Mouse (Mus musculus): Measurements from ENCODE around the gene Nmnat2. TPM values are rescaled to one million over a fixed set of nuclear protein-coding genes. Genes with fewer than 3 reads are reported as not detected.

The Nmnat2 gene
- total RNA-seq, 1 experiment from 2014 or later, result 0.09 TPM

DNA sequence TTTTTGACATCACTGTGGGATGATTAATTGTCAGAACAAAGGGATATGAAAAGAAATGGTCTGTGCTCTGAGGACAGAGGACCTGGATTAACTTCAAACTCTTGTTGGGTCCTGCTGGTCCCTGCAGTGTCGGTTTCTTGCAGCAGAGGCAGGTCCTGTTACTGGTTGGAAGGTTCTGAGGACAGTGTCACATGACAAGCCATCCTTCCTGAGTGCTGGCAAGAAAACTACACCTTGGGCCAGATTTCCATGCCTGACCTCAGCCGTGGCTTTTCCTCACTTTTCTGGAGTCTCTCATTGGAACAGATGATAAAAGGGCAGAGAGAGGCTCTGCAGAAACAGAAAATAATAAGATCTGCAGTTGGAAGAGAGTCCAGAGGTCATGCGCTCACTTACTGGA, 20.4 kb downstream of the Nmnat2 start:
- ATAC-seq (replicated peaks; ENCODE audit: low read depth, poor library complexity, severe bottlenecking), result no peak

DNA sequence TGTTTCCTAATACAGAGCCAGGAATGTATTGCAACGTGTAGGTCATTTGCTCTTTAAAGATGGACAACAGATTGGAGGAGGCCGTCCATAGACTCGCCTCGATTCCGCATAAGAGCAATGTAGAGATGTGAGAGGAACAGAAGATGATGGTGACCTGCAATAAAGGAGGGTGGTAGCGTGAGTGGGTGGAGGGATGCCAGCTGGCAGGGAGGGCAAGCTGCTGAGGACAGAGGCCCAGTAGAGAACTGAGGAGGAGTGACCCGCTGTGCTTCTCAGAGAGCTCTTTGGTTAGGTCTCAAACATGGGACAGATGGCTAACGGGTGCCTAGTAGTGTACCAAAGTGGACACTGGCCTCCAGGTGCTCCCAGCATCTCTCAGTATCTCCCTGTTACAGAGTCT, 23.9 kb downstream of the Nmnat2 start:
- no peak for ATAC-seq (replicated peaks; ENCODE audit: low read depth, poor library complexity, severe bottlenecking)

DNA sequence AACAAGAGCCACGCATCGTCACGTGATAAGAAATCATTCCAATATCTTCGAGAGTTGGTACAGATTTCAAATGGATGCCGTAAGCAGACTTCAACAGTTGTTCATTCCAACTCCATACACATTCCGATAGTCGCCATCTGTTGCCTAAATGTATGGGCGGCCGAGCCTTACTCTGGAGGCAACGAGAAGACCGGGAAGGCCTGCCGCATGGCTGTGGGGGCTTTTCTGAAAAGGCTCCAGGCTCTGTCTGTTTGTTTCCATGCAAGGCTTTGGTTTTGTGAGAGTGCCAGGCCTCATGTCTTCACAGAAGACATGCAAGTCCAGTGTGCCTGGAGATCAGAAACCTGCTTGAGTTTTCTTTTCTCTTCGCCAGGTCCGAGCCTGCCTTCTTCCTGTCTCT, 28.6 kb downstream of the Nmnat2 start:
- ATAC-seq (replicated peaks; ENCODE audit: low read depth, poor library complexity, severe bottlenecking), result no peak

DNA sequence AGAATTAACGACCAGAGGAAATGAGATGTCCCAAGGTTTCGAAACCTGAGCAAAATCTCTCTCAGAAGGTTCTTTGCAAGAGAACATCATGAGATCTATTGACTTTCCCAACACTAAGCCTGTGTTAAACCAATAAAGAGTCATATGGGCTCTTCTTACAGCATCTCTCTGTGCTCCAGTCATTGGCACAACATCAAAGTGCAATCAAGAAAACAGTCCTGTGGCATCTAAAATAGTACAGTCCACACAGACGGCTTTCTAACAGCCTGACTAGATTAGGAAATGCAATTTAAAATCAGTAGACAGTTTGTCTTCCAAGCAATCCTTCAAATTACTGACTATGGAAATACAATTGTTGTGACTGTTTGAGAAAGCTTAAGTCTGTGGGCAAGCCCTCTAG, 32.2 kb downstream of the Nmnat2 start:
- no peak for ATAC-seq (replicated peaks; ENCODE audit: low read depth, poor library complexity, severe bottlenecking)

DNA sequence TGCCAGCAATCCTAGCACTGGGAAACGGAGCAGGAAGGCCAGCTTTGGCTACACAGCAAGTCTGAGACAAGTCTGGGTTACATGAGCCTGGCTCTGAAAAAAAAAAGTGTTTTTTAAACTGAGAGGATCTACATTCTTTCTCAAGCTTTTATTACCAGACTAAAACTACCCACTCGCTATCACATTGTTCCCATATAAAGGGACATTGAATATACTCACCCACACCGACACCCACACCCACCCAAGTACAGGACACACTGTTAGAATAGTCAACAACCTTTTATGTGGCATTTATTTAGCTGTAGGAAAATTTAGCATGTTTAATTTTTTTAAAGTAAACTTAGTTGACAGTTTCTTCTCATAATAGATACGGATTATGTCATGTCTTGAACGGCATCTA, 35.3 kb downstream of the Nmnat2 start:
- no peak for ATAC-seq (replicated peaks; ENCODE audit: low read depth, poor library complexity, severe bottlenecking)

DNA sequence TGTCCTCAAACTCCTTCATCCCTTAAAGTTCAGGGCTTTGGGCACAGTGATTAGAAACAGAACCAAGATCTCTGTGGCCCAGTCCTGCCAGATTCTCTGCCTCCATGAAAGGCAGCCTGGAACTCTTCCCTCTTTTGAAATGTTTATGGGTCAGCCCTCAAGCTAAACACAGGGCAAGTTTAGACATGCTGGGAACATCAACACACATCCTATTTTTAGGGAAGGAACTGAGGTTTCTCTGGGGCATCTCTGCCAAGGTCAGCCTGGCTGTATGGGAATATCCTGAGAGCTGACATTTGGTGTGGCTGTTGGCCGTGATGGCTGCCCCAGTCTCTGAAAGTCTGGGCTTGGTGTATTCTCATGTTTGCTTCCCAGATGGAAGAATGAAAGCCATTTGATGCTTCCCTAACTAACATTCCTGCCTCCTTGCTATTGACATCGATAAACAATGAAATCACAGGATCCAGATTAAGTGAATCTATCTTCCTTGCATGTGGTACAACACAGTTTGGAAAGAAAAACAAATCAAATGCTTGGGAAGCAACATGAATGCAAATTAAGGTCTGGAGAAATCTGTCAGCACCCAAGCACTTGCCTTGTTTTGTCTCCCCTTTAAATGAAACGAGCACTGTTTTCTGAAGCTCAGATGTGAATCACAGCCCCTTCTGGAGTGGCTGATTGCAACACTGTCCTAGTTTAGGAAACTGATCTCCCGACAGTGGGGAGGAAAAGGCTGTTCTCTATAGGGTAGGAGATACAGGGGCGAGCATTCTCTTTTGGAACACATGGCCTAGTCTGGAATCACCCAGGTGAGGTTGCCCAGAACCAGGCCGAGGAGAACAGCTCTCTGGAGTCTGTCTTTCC, 37.7 kb downstream of the Nmnat2 start:
- ATAC-seq (replicated peaks; ENCODE audit: low read depth, poor library complexity, severe bottlenecking), result no peak

DNA sequence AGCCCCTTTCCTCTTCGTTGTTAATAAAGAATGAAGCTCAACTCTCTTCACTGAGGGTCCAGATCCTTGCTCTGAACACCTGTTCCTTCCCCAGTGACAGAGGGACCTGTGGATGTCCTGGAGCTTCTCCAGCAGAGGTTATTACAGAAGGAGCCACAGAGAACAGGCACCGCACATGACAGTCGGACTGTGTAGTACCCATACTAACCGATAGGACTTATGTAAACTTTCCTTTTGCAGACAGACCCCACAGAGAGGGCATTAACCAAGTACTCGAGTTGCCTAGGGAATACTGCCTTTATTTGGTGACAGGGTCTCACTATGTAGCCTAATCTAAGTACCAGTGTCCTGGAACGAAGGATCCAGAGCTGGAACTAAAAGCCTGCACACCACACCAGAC, 39.0 kb downstream of the Nmnat2 start:
- ATAC-seq (replicated peaks; ENCODE audit: low read depth, poor library complexity, severe bottlenecking), result no peak

DNA sequence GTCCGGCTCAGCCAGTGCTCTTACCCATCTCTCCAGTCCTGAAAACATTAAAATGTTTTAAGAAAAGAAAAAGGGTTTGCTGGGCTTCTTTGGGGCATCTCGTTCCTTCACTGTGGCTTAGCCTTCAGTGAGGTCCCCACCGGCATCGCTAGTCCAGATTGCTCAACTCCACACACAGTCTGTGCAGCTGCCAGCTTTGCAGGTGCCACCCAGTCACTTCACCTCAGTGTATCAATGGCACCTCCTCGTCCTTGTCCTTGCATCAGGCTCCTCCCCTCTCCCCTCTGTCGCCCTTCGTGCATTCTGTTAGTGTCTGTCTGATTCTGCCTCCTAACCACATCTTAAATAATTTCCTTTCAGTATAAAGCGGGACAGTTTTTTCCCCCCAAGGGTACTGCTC, 45.2 kb downstream of the Nmnat2 start:
- ATAC-seq (replicated peaks; ENCODE audit: low read depth, poor library complexity, severe bottlenecking), result 0 out of 2 replicates have a peak, but pooled peaks have one; percentile 56

DNA sequence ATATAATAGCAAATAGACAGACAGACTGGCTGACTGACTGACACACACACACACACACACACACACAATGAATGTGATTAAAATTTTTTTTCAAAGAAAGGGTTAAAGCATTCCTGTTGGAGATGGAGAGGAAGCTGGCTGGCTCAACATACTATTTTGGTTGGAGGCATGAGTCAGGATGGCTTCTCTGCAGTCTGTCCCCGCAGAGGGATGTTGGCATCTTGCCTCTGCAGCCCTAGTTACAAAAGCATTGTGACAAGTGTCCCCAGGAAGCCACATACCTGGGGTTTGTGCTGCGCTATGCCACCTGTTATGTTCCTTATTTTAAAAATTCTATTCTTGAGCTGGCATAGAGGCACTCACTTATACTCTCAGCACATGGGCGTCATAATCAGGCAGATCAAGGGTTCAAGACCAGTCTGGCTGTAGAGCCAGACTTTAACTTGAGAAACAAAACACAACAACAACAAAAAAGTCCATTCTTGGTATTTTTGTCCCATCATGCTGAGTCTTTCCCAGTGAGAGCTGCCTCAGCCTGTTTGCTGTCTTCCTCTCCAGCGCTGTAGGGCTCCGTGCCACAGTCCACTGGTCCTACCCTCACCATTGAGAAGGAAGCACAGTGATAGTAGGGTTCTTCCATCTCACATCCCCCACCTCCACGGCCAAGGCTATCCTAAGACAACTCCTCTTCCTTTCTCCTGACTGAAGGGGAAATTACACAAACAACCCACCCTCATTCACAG, 45.9 kb downstream of the Nmnat2 start:
- no peak for ATAC-seq (replicated peaks; ENCODE audit: low read depth, poor library complexity, severe bottlenecking)

DNA sequence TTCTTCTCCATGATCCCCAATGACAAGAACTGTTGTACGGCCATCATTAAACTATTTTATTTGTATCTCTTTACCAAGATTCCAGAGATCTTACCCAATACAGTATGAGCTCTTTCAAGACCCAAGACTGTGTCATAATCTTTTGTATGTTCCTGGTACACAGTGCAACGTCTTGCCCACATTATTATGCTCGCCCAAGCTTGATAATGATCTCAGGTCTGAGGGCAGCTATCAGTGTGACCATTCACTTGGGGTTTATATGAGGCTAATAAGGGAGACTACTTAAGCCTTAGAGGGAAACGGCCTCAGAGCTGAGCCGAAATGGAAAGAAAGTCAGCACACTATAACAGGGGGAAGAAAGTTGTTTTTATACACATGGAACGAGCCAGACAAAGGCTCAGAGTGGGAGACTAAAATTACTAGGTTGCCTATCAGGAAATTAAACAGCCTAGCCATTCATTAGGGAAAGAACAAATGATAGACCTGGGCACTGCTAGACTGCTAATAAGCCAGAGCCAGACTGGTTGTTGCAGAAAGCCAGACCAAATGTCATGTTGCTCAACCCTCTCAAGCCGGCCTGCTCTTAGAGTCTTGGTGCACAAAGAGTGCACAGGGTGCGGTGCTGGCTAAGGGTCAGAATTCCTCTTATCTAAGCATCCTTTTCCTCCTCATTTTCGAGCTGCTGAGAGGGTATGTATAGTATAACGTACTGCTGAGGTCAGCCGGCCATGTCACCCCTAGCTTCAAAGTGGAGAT, 47.7 kb downstream of the Nmnat2 start:
- ATAC-seq (replicated peaks; ENCODE audit: low read depth, poor library complexity, severe bottlenecking), result no peak

DNA sequence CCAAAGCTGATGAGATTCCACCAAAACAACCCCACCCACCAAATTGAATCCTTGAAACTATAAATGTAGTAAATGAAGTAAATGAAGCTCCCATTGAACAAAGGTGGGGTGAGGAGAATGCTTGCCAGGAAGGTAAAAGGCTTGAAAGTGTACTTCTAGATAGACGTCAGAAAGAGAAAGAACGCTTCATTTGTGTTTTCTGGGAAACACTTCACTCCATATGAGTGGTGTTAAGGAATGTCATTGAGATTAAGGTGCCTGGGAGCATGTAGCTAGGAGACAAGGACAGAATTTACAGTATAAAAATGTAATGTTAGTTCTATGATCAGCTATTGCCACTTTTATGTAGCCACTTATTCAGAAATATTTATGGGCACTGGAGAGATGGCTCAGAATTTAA, 49.7 kb downstream of the Nmnat2 start:
- ATAC-seq (replicated peaks; ENCODE audit: low read depth, poor library complexity, severe bottlenecking), result no peak

DNA sequence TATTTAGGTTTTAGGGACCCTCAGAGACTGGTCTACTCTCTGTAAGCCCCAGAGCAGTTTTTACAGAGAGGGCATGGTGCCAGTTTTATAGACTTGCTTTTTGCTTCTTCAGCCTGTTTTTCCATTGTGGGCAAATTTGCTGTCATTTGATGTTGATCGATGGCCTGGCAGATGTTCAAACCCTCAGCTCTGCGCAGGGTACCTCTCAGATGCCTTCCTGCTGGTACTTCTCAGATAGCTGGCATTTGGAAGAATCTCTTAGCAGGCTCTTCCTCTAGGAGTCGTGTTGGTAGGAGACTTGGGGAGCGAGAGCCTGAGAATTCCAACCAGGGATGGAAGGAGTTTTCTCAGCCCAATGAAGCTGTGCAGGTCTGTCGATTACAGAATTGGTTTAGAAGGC, 51.3 kb downstream of the Nmnat2 start:
- ATAC-seq (replicated peaks; ENCODE audit: low read depth, poor library complexity, severe bottlenecking), result peak; percentile 80

DNA sequence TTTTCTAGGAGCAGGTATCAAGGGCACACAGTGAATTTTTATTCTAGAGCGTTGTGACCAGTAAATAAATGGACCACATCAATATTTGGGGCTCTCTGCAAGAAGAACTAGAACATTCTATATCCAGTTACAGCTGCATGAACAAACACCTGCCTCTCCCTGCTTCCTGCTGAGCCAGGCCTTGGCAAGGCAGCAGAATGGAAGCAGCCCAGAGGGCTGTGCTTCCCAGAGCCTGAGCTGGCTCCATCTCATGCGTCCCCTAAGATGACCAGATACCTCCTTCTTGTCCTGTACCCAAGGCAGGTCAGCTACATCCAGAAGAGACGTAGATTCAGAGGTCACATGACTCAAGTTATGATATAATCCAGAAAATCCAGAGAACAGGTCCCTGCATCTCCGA, 52.0 kb downstream of the Nmnat2 start:
- ATAC-seq (replicated peaks; ENCODE audit: low read depth, poor library complexity, severe bottlenecking), result no peak

DNA sequence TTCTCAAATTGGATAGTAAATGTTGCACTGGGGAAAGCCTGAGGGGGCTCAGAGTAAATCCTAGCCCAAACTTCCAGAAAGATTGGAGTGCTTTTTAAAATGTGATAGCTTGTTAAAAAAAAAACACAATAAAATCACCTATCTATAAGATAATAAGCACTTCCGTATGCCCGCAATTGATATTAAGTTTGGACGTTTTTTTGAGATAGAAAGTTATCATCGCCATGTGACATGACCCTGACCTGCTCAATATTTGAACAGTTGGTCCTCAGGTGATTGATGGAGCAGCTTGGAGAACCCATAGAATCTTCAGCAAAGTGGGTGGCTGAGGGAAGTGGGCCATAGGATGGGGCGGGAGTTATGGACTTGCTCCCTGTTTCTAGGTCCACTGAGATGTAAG, 52.5 kb downstream of the Nmnat2 start:
- no peak for ATAC-seq (replicated peaks; ENCODE audit: low read depth, poor library complexity, severe bottlenecking)

DNA sequence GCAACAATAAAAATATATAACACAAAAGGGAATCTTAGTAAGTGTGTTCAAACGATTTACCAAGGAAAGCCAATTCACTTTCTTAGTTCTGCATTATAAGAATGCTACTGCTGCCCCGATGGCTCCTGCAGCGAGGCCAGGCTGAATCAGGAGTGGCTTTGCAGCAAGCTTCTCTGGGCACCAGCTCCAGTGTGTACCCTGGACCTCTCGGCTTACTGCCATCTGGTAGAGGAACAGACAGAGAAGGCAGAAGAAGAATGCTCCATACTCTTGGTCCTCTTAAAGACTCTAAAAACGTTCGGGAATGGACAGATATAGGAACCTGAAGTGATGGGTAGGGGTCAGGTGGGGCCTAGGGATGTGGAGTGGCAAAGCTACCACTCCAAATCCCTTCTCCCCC, 53.0 kb downstream of the Nmnat2 start:
- no peak for ATAC-seq (replicated peaks; ENCODE audit: low read depth, poor library complexity, severe bottlenecking)

DNA sequence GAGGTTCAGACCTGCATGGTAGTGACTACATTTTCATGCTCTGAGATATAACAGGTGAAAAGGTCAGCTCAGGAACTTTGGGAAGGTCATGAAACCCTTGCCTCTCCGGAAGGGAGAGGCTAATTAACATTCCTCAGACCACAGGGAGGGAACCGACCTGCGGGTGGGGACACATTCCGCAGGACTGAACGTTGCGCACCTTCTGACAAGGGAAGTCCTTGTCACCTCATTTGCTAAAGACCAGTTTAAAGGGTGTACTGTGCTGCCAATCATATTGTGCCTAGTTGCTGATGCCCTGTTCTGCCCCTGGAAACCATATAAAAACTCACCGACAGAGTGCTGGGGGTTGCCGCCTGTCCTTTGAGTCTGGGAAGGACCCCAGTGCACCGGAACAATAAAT, 54.5 kb downstream of the Nmnat2 start:
- ATAC-seq (replicated peaks; ENCODE audit: low read depth, poor library complexity, severe bottlenecking), result no peak

DNA sequence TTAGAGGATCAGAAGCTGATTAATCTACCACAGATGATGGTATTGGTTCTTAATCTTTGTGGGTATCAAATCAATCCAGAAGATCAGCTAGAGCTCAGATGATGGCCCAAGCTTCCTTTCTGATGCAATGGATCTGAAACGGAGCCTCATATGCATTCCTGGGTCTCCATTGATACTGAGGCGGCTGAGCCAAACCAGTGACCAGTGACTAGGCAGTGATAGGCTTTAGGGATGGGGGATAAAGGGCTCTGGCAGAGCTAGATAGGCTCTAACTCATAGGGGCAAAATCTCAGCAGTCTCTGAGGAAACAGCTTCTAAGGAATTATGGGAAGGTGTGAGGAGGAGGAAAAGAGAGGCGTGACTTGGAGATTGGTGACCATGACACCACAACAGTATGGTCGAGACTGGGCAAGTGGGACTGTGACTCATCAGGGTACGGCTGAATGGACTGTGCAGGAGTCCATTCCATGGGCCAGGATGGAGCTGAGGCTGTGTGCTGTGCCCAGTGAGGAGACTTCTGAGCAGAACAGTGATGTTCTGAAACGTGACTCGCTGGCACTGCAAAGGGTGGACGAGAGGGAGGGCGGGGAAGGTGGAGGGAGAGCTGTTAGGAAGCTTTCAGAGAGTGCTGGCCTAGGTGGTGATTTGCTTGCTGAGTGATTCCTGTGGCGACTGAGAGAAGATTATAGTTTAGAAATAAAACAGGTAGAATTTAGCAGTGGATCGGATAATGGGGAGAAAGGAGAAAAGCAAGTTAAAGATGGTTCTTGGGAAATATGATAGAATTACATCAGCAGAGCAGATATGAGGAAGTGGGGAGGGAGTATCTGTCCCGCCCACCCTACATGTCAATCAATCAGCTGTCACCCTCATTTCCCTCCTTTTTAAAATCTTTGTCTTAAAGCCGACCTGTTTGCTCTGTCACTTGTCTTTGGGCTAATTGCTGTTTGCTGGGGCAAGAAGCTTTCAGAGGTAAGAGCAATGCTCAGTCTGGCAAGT, 55.9 kb downstream of the Nmnat2 start:
- ATAC-seq (replicated peaks; ENCODE audit: low read depth, poor library complexity, severe bottlenecking), result no peak

DNA sequence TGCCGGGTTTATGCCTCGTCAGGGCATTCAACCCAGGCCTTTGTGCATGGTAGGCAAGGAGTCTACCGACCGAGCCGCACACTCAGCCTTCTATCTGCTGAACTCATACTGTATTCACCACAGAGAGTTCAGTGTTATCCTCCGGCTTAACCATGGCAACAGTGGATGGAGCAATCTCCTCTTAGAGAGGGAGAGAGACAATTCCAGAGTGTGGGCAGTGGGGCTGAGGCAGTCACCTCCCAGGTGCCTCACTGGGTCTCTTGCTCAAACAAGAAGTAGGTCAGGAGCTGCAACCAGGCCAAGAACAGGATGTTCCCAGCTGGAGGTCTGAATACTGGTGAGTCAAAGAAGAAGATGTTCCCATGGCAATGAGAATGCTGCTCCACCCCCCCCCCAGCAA, 56.8 kb downstream of the Nmnat2 start:
- 0 out of 2 replicates have a peak, but pooled peaks have one; percentile 27 for ATAC-seq (replicated peaks; ENCODE audit: low read depth, poor library complexity, severe bottlenecking)

DNA sequence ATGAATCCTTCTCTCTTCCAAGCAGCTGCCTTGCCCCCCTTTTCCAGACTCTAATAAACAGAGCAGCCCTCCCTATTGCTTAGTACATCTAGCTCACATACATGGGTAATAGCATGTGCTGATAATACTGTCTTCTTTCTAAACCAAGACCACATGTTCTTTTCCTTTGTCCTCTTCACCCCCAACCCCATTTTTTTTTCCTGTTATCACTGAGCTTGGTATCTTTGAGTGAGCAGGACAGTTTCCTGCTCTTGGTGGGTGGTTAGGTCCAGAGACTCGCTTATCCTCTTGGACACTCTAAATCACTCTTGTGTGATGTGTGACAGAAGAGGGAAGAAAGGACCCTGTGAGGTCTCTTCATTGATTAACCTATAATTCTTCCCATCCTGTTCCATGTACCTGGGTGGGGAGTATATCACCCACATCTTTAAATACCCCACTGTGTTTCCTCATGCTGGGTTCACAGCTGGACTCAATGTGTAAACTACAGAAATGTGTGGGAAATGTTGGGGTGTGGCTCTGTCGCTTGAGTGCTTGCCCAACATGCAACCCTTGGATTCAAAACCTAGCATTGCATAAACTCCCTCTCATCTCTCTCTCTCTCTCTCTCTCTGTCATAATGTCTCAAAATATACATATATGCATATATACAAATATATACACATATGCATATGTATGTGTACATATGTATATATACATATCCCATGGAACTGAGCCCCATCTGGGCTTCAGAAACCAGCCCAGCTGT, 58.9 kb downstream of the Nmnat2 start:
- ATAC-seq (replicated peaks; ENCODE audit: low read depth, poor library complexity, severe bottlenecking), result no peak

Data from common myeloid progenitor, adult 5-6 weeks (primary cell).